Mouse (Mus musculus) left cerebral cortex, postnatal 14 days (tissue): Measurements from ENCODE around the gene Vmn2r111. TPM values are rescaled to one million over a fixed set of nuclear protein-coding genes. Genes with fewer than 3 reads are reported as not detected.
"Not testable (repeated sequence)": the region's sequence is repeated elsewhere in the genome, so short reads cannot be mapped to it uniquely, and the experiment has no call there.

Source experiments
- DNase-seq, 2 experiments: peaks; one replicate each; pipeline ENCODE4 v3.0.0; 2021 to 2022; ENCODE audit warnings: low spot score in 2 of 2, mixed read lengths in 1 of 2
- intact Hi-C: fragments of 180-260 bp; cut with DNase I; formaldehyde crosslinking; loops from one replicate; pipeline ENCODE4 v1.15.1; 2025
- long read RNA-seq, 2 experiments: library from polyadenylated mRNA; stranded (forward); transcript quantifications; one replicate each; pipeline ENCODE4 v2.0.0; 2021
- total RNA-seq, 2 experiments: library from RNA; stranded (reverse); gene quantifications; 2 replicates each; pipeline ENCODE4 v1.2.3; 2021

Gene Vmn2r111
- total RNA-seq = not detected
- long read RNA-seq, experiment 1 = 0 reads
- long read RNA-seq, experiment 2 = 0 reads

- not testable (repeated sequence) for DNase-seq
Measured at GRCm38 (mm10) chr17:22573382-22573781, at the start of gene Vmn2r111. TSS of gene Vmn2r111 (minus strand) at chr17:22573482.

GRCm38 (mm10) chr17:22600651-22601050 lies 27.4 kb upstream of the Vmn2r111 start, which contains the start of gene Vmn2r112:
TSS of gene Vmn2r112 (plus strand) at chr17:22600951.
- intact Hi-C loops = not testable (repeated sequence)

More at GRCm38 (mm10) chr17:22573382-22573781, at the start of gene Vmn2r111:
- intact Hi-C loops = not testable (repeated sequence)

GRCm38 (mm10) chr17:22520467-22520866 lies 52.8 kb downstream of the Vmn2r111 start:
- intact Hi-C loops = not testable (repeated sequence)

More at GRCm38 (mm10) chr17:22600651-22601050, 27.4 kb upstream of the Vmn2r111 start, which contains the start of gene Vmn2r112:
- DNase-seq = not testable (repeated sequence)

DNA sequence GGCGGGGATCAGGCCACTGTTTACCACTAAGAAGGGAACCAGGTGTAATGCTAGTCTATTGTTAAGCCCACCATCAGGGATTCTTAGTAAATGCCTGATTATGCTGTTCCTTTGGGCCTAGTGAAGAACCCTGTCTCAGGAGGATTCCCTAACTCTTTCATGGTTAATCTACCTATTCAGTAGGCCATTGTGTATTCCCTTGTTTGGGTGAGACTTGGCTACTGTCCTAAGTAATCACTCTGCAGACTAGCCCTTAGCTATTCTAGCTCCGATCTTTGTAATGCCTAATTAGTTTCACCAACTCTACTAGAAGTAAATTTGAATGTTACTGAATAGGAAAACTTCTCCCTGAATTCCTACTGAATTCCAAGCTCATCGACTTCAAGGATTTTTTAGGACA lies 53.2 kb downstream of the Vmn2r111 start:
- intact Hi-C loops, DNase-seq: not testable (repeated sequence)

More at GRCm38 (mm10) chr17:22520467-22520866, 52.8 kb downstream of the Vmn2r111 start:
- not testable (repeated sequence) for DNase-seq

DNA sequence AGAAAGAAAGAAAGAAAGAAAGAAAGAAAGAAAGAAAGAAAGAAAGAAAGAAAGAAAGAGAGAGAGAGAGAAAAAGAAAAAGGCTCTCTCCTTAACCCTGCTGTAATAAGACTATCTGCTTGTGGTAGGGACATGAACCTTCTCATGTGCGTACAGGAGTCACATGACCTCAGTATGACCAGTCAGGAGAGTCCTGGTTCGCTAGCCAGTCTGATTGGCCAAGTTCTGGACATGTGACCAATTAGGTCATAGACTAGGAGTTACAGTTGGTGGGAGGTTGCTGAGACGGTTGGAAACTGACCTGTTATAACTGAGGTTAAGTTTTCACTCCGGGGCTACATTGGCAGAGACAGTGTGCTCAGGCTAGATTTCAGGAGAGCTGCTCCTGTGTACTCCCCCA lies 76.2 kb downstream of the Vmn2r111 start:
- intact Hi-C loops = no loop called here
- no peak for DNase-seq

Other genes with a start within 250 kb of the Vmn2r111 start
- gene Zfp944, start 212.1 kb downstream of the Vmn2r111 start, total RNA-seq = 1 to 10 TPM; 8.3 to 9.1 TPM
- gene Zfp758, start 212.0 kb downstream of the Vmn2r111 start, total RNA-seq = 1 to 10 TPM; 7.2 to 9.2 TPM
- 10 to 100 TPM in 1 of 2 experiments, 1 to 10 TPM in 1; 7.8 to 10.3 TPM for gene Zfp946, start 149.3 kb downstream of the Vmn2r111 start, total RNA-seq
- not detected for gene Vmn2r112, start 27.5 kb upstream of the Vmn2r111 start, total RNA-seq